Mouse (Mus musculus): ENCODE data around the gene Srcap.

Gene Srcap

DNA sequence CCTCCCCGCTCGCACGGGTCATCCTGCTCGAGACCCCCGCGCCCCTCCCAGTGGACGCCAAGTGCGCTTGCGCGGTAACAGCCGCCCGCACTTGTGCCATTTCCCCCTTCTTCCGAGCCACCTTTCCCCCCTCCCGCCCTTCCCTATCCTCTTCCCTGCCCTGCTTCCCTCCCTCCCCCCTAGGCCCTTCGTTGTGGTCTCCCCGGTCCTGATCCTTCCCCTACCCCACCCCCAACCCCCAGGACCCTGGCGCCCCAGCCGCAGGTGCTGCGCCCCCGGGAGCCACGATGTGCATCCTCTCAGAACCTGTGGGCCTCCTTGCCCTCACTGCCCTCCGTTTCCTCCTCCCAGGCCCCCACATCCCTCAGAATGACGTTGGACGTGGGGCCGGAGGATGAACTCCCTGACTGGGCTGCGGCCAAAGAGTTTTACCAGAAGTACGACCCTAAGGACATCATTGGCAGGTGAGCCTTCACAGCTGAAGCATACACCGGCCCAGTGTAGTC lies 61.8 kb downstream of the Srcap start:
- in situ Hi-C loops (cut with MboI, MseI): no loop called here

DNA sequence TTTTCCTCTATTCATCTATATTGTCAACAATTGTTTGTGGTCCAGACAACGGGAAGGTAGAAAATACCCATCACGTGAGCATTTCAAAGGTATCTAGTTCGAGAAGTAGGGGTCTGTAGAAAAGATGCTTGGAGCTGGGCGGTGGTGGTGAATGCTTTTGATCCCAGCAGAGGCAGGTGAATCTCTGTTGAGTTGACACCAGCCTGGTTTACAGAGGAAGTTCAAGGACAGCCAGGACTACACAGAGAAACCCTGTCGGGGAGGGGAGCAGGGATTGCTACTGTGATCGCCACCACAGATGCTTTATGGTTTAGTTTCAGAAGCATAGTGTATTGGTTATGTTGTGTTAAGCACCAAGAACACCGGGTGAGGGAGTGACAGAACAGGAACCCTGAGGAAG lies 62.3 kb downstream of the Srcap start:
- in situ Hi-C loops (cut with MboI, MseI): no loop called here

DNA sequence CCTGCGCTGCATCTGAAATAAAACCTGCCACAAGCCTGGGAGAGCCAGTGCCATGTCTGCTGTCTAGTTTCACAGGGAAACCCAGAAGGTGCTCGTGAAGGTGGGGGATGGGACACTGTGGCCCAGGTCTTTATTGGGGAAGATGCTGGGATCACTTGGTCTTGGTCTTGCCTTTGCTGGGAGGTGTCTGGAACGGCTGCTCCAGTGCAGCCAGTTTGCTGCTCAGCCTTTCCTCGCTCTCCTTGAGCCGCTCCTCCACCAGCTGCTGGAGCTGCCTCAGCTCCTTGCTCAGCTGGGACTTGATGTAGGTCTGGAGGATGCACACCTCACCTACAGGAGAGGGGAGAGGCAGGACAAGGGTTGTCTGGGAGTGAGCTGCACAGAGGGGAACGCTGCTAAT lies 71.5 kb downstream of the Srcap start:
- in situ Hi-C loops (cut with MboI, MseI): no loop called here

DNA sequence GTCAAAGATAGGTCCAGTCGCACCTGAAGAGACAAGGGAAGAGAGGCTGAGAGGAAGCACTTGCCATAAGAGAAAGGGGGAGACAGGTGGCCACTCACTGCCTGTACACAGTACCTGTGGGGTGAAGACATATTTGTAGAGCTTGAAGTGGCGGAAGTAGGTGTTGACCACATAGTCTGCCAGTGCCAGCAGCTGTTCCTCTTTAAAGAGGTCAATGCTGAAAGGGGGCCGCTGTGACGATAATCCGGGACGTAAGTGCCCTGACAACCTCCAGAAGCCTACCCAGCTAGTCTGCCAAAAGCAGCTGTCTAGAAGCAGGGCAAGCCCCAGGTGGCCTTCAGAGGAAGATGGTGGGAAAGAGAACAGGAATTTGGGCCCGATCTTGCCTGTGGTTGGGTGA lies 73.2 kb downstream of the Srcap start:
- in situ Hi-C loops (cut with MboI, MseI): no loop called here

DNA sequence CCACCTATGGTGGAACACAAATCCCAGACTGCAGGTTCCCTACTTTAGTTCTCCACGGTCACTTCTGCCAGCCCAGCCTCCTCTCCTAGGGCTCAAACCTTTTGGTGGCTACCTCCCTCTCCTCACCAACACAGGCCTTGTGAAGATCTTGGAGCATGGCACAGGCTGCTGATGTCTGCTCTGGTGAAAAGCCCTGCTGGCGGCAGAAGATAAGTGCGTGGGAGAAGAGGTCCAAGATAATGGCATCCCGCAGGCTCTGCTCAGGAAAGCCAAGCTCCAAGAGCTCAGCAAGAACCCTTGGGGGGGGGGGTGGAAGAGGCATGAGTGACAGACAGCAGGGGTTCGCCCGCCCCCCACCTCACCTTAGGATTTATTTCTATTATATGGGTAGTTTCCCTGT lies 74.4 kb downstream of the Srcap start:
- in situ Hi-C loops (cut with MboI, MseI): no loop called here

DNA sequence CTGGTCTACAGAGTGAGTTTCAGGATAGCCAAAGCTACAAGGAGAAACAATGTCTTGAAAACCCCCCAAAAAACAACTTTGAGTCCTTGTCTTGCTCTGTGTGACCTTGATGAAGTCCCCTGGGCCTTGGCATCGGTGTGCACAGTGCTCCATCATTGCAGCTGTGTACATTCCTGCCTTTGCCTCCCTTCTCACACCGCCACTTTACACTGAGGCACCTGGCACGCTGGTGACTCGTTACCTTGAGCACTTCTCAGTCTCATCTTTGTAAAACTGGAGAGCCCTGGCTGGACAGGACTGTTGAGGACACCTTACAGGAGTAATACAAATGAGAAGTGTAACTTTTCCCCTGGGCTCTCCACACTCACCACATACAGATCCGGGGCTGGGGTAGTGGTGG lies 75.4 kb downstream of the Srcap start:
- in situ Hi-C loops (cut with MboI, MseI): no loop called here

DNA sequence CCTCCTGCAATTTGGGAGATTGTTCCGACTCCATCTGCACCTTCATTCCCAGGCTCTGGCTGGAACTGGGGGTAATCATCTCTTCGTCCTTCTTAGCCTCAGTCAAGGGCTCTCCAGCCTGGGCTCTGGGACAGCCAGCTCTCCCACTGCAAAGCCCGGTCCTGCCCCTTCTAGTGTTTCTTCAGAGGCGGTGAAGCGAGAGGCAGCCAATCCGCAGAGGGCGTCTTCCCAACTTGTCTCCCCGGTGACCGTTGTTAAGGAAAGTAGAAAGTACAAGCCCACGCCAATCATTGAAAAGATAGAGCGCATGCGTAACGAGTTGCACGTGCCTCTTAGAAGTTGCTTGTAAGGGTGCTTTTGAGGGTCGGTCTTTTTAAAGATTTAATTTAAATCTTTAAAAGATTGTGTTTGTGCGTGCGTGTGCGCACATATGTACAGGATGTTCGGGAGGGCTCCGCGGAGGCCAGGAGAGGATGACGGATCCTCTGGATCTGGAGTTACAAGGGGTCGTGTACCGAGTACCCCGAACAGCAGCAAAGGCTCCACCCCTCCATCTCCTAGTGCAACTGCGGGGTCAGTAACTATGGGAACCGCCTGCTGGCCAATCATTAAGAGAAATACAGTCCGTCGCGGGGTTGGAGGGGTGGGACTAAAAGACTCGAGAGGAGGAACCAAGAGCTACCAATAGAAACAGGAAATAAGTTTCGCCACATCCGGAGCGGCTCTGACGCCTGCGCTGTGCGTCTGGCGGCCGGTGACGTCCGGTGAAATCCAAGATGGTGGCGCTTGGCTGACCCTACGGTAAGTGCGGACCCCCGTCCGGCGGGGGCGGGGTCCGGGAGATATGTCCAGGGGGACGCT lies 76.5 kb downstream of the Srcap start, which contains the start of the genes Ccdc189 and Rnf40:
TSS of gene Ccdc189 (minus strand) at position 585 of the 861 bp plus-strand sequence.
TSS of gene Rnf40 (plus strand) at position 757 of the 861 bp plus-strand sequence.
- in situ Hi-C loops (cut with MboI, MseI): no loop called here

DNA sequence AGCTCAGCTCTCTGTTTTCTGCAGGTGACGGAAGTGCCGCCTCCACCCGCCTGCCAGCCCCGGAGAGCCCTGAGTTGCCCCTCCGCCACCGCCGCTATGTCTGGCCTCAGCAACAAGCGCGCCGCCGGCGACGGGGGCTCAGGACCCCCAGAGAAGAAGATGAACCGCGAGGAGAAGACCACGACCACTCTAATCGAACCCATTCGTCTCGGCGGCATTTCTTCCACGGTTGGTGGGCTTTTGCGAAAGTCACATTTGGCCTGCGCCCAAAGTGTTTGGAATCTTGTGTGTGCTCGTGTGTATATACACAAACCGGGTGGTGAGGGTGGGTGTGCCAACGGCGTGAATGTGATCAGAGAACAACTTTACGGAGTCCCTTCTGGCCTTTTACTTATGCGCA lies 77.1 kb downstream of the Srcap start:
- in situ Hi-C loops (cut with MboI, MseI): no loop called here

DNA sequence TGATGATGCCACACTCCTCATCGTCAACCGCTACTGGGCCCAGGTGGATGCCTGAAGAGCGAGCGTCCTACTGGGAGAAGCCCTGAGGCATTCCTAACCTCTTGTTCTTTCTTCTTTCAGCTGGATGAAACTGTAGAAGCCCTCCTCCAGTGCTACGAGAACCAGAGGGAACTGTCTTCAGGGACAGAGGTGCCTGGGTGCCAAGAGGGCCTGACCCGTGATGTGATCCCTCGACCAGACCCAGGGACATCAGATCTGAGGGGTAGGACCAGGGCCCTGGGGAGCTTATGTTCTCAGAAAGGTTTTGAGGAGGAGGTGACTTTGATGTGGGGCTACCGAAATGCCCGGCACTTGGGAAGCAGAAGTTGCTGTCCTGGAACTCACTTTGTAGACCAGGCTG lies 77.9 kb downstream of the Srcap start:
- in situ Hi-C loops (cut with MboI, MseI): no loop called here

DNA sequence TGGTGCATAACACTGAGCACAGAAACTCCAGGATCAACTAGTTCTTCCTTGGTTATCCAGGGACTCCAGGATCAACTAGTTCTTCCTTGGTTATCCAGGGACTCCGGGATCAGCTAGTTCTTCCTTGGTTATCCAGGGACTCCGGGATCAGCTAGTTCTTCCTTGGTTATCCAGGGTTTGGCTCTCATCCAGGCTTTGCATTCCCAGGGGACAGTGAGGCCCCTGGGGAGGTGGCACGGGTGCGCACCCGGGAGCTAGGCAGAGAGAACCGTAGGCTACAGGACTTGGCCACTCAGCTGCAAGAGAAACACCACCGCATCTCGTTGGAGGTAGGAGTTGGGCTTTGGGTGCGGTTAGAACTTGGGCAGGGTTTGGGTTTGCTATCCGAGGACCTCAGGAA lies 79.3 kb downstream of the Srcap start:
- in situ Hi-C loops (cut with MboI, MseI): no loop called here

DNA sequence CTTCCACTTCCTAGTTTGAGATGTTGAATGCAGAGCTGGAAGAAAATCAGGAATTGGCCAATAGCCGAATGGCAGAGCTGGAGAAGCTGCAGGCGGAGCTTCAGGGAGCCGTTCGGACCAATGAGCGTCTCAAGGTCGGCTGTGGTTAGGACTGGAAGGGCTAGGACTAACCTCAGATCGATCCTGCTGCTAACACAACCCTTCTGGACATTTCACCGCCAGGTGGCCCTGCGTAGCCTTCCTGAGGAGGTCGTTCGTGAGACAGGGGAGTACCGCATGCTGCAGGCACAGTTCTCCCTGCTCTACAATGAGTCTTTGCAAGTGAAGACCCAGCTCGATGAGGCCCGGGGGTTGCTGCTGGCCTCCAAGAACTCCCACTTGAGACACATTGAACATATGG lies 80.8 kb downstream of the Srcap start:
- in situ Hi-C loops (cut with MboI, MseI): no loop called here

DNA sequence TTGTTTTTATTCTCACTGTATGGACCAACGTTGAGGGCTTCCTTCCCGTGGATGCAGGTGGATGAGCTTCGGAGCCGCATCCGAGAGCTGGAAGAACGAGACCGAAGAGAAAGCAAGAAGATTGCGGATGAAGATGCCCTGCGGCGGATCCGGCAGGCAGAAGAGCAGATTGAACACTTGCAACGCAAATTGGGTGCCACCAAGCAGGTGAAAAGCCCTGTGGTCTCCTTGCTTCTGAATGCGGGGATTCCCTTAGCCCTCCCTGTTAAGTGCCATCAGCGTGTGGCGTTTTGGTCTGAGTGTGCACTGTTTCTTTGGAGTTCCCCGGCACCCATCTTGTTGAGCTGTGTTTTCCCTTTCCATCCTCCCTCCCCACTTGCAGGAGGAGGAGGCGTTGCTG lies 85.0 kb downstream of the Srcap start:
- in situ Hi-C loops (cut with MboI, MseI): loop anchor here (5.0 kb wide), 1 partner anchor 36 kb away; no protein-coding TSS in a partner anchor

DNA sequence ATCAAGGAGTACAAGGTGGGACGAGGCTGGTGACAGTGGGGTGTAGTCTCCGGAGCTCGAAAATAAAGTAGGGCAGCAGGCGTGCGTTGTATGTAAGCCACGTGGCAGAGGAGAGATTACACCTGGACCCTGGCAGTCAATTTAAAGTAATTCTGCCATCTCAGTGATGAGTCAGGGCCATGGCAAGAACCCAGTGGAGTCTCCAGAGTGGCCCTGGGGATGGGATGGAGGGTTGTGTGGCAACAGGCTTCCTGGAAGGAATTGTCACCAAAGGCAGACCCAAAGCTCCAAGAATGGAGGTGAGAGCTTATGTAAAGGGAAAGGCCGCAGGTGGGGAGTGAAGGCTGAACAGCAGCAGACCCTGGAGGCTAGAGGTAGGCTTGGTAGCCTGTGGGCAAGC lies 88.8 kb downstream of the Srcap start:
- in situ Hi-C loops (cut with MboI, MseI): no loop called here

DNA sequence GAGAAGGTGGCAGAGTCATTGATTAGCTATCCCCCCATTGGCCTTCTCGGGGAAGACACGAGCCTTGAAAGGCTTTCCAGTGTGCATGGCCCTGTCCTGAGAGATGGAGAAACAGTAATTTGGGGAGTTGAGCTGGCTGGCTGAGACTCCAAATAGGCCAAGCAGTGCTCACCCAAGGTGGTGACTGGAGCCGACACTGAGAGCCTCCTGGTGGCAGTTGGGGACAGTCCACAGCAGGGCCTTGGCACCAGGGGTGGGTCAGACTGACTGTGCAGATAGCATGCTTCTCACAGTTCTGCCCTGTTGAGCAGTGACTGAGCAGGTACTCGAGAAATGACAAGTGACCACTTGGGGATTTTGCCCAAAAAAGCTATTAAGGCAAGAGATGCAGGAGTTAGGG lies 90.0 kb downstream of the Srcap start:
- in situ Hi-C loops (cut with MboI, MseI): no loop called here

DNA sequence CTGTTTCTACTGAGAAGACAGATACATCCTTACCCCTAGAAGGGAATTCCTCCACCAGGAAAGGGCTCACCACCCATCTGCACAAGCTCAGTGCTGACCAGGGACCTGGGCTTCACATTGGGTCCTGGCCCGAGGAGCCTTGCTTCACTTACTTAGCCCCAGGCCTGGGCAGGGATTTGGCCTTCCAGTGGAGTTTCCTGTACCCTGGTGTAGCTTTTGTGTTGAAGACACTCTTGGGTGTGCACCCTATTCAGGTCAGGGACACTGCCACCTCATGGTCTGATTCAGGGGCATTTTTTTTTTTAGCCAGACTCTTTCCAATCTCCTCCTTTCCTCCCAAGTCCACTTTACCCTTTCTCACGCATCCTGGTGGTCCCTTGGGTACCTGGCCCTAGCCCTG lies 91.1 kb downstream of the Srcap start:
- in situ Hi-C loops (cut with MboI, MseI): no loop called here

DNA sequence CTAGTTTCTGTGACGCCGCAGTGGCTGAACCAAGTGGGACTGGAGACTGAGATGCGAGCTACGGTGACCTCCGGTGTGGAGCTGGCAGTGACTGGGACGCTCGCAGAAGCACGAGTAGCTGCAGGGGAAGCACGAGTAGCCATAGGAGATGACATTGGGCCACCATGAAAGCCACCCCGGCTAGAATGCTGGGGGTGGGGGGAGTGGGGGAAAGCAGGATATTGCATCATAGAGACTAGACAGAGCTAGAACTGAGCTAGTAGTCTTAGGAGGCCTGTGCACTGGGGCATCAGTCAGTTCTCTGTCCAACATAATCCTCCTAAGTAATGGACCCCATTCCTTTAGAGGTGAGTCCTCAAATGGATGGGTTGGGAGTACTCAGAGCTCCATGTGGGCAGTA lies 92.5 kb downstream of the Srcap start:
- in situ Hi-C loops (cut with MboI, MseI): no loop called here

DNA sequence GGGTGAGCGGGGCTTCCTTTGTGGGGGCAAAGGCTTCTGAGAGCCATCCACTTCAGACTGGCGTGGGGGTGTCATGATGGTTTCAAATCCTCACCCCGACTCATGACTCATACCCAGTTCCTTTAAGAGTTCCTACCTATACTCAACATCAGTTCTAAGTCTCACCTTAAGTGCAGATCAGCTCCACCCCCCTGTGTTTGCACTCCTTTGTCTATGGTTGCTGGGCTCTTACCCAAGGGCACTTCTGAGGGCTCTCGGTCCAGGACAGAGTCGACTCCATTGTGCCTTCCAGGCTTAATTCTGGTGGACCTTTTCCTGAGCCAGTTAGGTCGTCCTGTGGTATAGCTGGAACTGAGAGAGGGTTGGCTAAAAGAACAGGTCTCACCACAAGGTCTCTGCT lies 95.4 kb downstream of the Srcap start:
- in situ Hi-C loops (cut with MboI, MseI): no loop called here

All from T-helper 2 cell (primary cell).